Mouse (Mus musculus) lung, postnatal 0 days (tissue): Measurements from ENCODE around the gene Ppp2r2c.

Source experiments
- CTCF ChIP-seq: IDR thresholded peaks from 2 replicates; pipeline ENCODE4 v1.5.1; 2016; ENCODE audit warnings: antibody characterized with exemption, mild to moderate bottlenecking
- EP300 ChIP-seq: IDR thresholded peaks from 2 replicates; pipeline ENCODE4 v1.6.1; 2016; ENCODE audit warnings: antibody characterized with exemption, mild to moderate bottlenecking, control low read depth

GRCm38 (mm10) chr5:36893263-36893662 is 24.9 kb downstream of the Ppp2r2c start:
- TF ChIP-seq CTCF, result no peak
- TF ChIP-seq EP300, result no peak
